Mouse (Mus musculus): ENCODE measurements around the gene Ddx5. TPM values are rescaled to one million over a fixed set of nuclear protein-coding genes. Genes with fewer than 3 reads are reported as not detected.

Ddx5 gene
- polyA plus RNA-seq, 1 experiment = 642 TPM

- H3K4me3 ChIP-seq (ENCODE audit: control insufficient read depth, low read depth, low read length) = no peak overlapping the region
- H3K4me1 ChIP-seq (ENCODE audit: control insufficient read depth, insufficient read depth, low read length) = no peaks in the 10 kb centered on the region
- no peak overlapping the region for H3K27ac ChIP-seq (ENCODE audit: control insufficient read depth, insufficient read depth, low read depth, low read length)
- no peaks in the 10 kb centered on the region for H3K27me3 ChIP-seq (ENCODE audit: control insufficient read depth, insufficient read depth, low read length)
- no peaks in the 10 kb centered on the region for H3K36me3 ChIP-seq (ENCODE audit: control insufficient read depth, insufficient read depth, low read length)
- TF ChIP-seq POLR2A (IDR thresholded peaks at IDR 0.05; ENCODE audit: control insufficient read depth, low read depth, low read length) (no peak), CTCF (IDR thresholded peaks at IDR 0.05; ENCODE audit: control insufficient read depth, insufficient read depth, insufficient replicate concordance, low read depth, low read length) (no peak)
These were observed 58.3 kb downstream of the Ddx5 start for GRCm38 (mm10) chr11:106730714-106731113.

Other genes with a start within 250 kb of the Ddx5 start
- 234 and 256 TPM in 2 replicates for gene Tex2, start 175.8 kb downstream of the Ddx5 start, polyA plus RNA-seq (2012; rRNA removed)
- gene Pecam1, start 38.6 kb downstream of the Ddx5 start, polyA plus RNA-seq (2012; rRNA removed) = 1.6 and 1.8 TPM in 2 replicates
- gene Milr1, start 38.0 kb downstream of the Ddx5 start, polyA plus RNA-seq (2012; rRNA removed) = 0.10 and 0.16 TPM in 2 replicates
- 2.8 and 3.1 TPM in 2 replicates for gene Polg2, start 9.6 kb downstream of the Ddx5 start, polyA plus RNA-seq (2012; rRNA removed)
- 18.5 and 20.8 TPM in 2 replicates for gene Cep95, start 67 bp upstream of the Ddx5 start, polyA plus RNA-seq (2012; rRNA removed)
- 11.0 and 11.3 TPM in 2 replicates for gene Smurf2, start 131.5 kb upstream of the Ddx5 start, polyA plus RNA-seq (2012; rRNA removed)
- 36.5 and 150 TPM in 2 replicates for gene Kpna2, start 210.4 kb upstream of the Ddx5 start, polyA plus RNA-seq (2012; rRNA removed)
- gene 1810010H24Rik, start 236.5 kb upstream of the Ddx5 start, polyA plus RNA-seq (2012; rRNA removed) = 0.62 and 0.78 TPM in 2 replicates

Measured in testis, adult 2 months (tissue).